Mouse (Mus musculus) spleen, postnatal 36 days (tissue): ENCODE data around the gene Ostn.

Source experiments
- DNase-seq, 2 experiments: peaks; one replicate each; pipeline ENCODE4 v3.0.0; 2022; ENCODE audit warnings: low spot score in 2 of 2, mixed read lengths in 1 of 2

Ostn gene

DNA sequence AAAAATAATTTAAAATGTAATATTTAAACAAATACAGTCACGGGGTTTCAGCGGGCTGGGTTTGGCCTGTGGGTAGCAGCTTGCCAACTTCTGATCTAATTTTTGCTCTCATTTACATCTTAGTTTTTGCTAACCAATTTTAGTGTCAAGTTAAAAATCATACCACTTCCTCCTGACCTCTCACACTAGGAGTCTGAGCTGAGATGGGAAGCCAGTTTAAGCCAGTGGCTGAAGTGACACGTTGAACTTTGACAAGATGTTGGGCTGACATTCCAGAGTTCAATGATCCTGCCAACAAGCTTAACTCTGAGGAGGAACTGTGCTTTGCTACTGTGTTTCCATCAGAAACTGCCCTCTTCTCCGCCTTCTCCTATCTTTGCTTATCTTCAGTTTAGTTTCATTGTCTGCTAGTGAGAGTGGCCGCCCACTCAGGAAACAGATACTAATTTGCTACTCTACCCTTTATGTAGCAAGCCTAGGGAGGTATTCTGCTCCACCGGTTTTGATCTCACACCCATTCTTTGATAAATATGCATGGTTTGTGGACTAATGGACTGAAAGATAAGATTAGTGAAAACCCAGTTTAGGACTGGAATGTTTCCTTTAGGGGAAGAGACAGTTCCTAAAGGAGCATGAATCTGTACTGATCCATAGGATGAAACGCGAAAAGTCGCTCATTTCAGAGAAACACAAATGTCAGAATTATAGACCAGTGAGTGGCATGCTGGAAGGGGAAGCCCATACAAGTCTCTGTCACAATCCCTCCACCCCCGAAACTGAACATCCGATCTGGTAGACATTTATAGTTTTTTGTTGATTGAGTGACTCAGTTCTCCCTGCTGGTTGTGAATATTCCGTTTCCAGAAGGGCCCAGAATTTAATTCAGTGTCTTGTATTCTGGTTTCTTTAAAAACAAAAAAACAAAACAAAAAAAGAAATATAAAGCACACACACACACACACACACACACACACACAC is 80.6 kb downstream of the Ostn start:
- DNase-seq = peak; percentile 66 to 71

DNA sequence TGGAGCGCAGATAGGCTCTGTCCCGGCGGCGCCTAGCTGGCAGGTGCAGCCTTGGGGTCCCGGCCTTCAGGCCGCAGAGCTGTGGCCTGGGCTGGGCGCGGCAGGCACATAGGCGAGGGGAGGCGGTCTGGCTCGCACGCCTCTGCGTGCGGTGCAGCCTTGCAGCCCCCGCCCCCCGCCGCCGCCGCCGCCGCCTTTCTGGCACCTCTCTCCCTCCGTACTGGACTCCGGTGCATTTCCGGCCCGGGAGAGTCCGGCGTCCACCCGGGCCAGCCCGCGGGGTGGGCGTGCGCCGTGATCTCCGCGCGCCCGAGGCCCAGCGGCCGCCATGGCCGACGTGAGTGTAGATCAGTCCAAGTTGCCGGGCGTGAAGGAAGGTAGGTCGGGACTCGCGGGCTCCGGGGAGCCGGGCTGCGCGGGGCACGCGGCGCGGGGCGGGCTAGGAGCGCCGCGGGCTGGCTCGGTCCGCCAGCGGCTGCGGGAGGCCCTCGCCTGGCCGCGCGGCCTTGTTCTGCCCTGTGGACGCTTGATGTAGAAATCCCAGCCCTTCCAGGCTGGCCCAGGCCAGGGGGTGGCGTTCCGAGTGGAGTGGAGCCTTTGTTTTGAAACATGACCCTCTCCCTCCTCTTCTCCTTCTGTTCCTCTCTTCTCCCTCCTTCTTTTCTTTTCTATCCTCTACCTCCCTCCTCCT is 81.6 kb downstream of the Ostn start, which contains the start of gene Ccdc50:
Ccdc50 (plus strand) TSS at position 109 of the 691 bp plus-strand sequence.
- peak; percentile 60 to 63 for DNase-seq

- no peak for DNase-seq
Observed at GRCm38 (mm10) chr16:27389534-27390282, 82.4 kb downstream of the Ostn start.

GRCm38 (mm10) chr16:27390306-27390705 is 83.0 kb downstream of the Ostn start:
- DNase-seq = no peak

- DNase-seq = no peak
Observed at GRCm38 (mm10) chr16:27391845-27392244, 84.6 kb downstream of the Ostn start.

- DNase-seq = no peak
Observed at GRCm38 (mm10) chr16:27395251-27396037, 88.2 kb downstream of the Ostn start.

GRCm38 (mm10) chr16:27396951-27397350 is 89.7 kb downstream of the Ostn start:
- DNase-seq = no peak

- no peak for DNase-seq
Observed at GRCm38 (mm10) chr16:27399026-27399718, 91.9 kb downstream of the Ostn start.

GRCm38 (mm10) chr16:27399719-27400253 is 92.5 kb downstream of the Ostn start:
- DNase-seq = no peak
